In genomic region chr5:74147631-74148030, GRCm38 (mm10) we compare ENCODE assay signal across 15 mouse cellular contexts. TPM values are rescaled to one million over a fixed set of nuclear protein-coding genes. Genes with fewer than 3 reads are reported as not detected.
A peak's percentile ranks its signal among the peaks of the same experiment; 100 is the strongest.
DNase-seq lines count a peak whose midpoint lies in the region; ATAC-seq and TF ChIP-seq lines count a peak whose summit lies in the region.
"Had no signal": no experiment of that assay in that cellular context is flagged by ENCODE, and none has a peak within 500 bp of the region (broad histone marks: within the 10 kb centered on the region; RNA-seq: fewer than 3 reads in every experiment).

No protein-coding gene starts in this region.

- H3K27me3 ChIP-seq in lung, embryonic 14.5 days (ENCODE audit: insufficient read depth, low read length) = no peaks in the 10 kb centered on the region
- H3K27me3 ChIP-seq in heart, adult 2 months (ENCODE audit: control insufficient read depth, insufficient read depth, low read length) = no peaks in the 10 kb centered on the region
- H3K27me3 ChIP-seq in heart, embryonic 13.5 days (replicated peaks) = no peaks in the 10 kb centered on the region
- H3K27me3 ChIP-seq in myocyte (ENCODE audit: control insufficient read depth, insufficient read depth, insufficient read length) = no peaks in the 10 kb centered on the region
- no peaks in the 10 kb centered on the region for H3K27me3 ChIP-seq in intestine, embryonic 15.5 days (replicated peaks)
- no peaks in the 10 kb centered on the region for H3K27me3 ChIP-seq in hindbrain, embryonic 10.5 days (ENCODE audit: insufficient read depth, poor library complexity, severe bottlenecking)
- H3K27me3 ChIP-seq: embryonic facial prominence, embryonic 15.5 days; forebrain, embryonic 12.5 days; midbrain, embryonic 15.5 days had no signal

- H3K4me1 ChIP-seq in lung, embryonic 14.5 days (ENCODE audit: insufficient read depth) = peaks cover 11% of the 10 kb centered on the region
- H3K4me1 ChIP-seq in heart, adult 2 months (ENCODE audit: control insufficient read depth, insufficient read depth, low read length) = peaks cover 4% of the 10 kb centered on the region; the same call in 1 of the 2 replicates
- peaks cover 74% of the 10 kb centered on the region for H3K4me1 ChIP-seq in heart, embryonic 13.5 days
- H3K4me1 ChIP-seq in intestine, embryonic 15.5 days (replicated peaks) = 0 out of 2 replicates have a peak, but pooled peaks cover 3% of the 10 kb centered on the region
- peaks cover 9% of the 10 kb centered on the region; the same call in 1 of the 2 replicates for H3K4me1 ChIP-seq in hindbrain, embryonic 10.5 days (replicated peaks)
- H3K4me1 ChIP-seq: embryonic facial prominence, embryonic 15.5 days; forebrain, embryonic 12.5 days; midbrain, embryonic 15.5 days had no signal

- WGBS in lung, embryonic 14.5 days = 35% methylated on average over 10 of the region's 10 CpGs
- 43% methylated on average over 10 of the region's 10 CpGs for WGBS in heart, adult 2 months
- 33% methylated on average over 10 of the region's 10 CpGs for WGBS in heart, embryonic 13.5 days
- WGBS in intestine, embryonic 15.5 days = 54% methylated on average over 10 of the region's 10 CpGs
- 90% methylated on average over 10 of the region's 10 CpGs for WGBS in hindbrain, embryonic 10.5 days

- no peak for TF ChIP-seq CTCF in lung, embryonic 14.5 days (IDR thresholded peaks at IDR 0.05; ENCODE audit: low read depth)
- TF ChIP-seq CTCF in heart, adult 2 months (IDR thresholded peaks at IDR 0.05) = no peak

- no peak overlapping the region for H3ac ChIP-seq in myocyte (ENCODE audit: control insufficient read depth, insufficient read length)

- no peaks in the 10 kb centered on the region for H3K9me3 ChIP-seq in lung, embryonic 14.5 days (ENCODE audit: low read depth, low read length)
- H3K9me3 ChIP-seq in heart, embryonic 13.5 days = no peaks in the 10 kb centered on the region
- no peaks in the 10 kb centered on the region for H3K9me3 ChIP-seq in intestine, embryonic 15.5 days
- H3K9me3 ChIP-seq in hindbrain, embryonic 10.5 days = no peaks in the 10 kb centered on the region
- H3K9me3 ChIP-seq: embryonic facial prominence, embryonic 15.5 days; forebrain, embryonic 12.5 days; midbrain, embryonic 15.5 days had no signal

- H3K4me2 ChIP-seq in lung, embryonic 14.5 days = no peak overlapping the region
- H3K4me2 ChIP-seq in heart, embryonic 13.5 days = peak overlapping the region; percentile 45
- peak overlapping the region; percentile 38 for H3K4me2 ChIP-seq in myocyte (ENCODE audit: low read depth)
- no peak overlapping the region for H3K4me2 ChIP-seq in intestine, embryonic 15.5 days (replicated peaks)
- H3K4me2 ChIP-seq: embryonic facial prominence, embryonic 15.5 days; forebrain, embryonic 12.5 days; midbrain, embryonic 15.5 days had no signal

- peak; percentile 96 for TF ChIP-seq EP300 in heart, adult 2 months (IDR thresholded peaks at IDR 0.05; ENCODE audit: insufficient read depth, low read depth, low read length)

- intact Hi-C loops in heart, adult 2 months (cut with DNase I) = loop anchor here (5.0 kb wide), 1 partner anchor 50 kb away; the partner anchor contains the start of gene Rasl11b

- H3K9ac ChIP-seq in lung, embryonic 14.5 days = no peak overlapping the region
- H3K9ac ChIP-seq in heart, adult 2 months (ENCODE audit: low read depth, low read length) = 0 out of 2 replicates have a peak overlapping the region, but pooled peaks have one; percentile 32
- peak overlapping the region; percentile 75 for H3K9ac ChIP-seq in heart, embryonic 13.5 days
- no peak overlapping the region for H3K9ac ChIP-seq in intestine, embryonic 15.5 days
- H3K9ac ChIP-seq: embryonic facial prominence, embryonic 15.5 days; forebrain, embryonic 12.5 days; midbrain, embryonic 15.5 days had no signal

- H3K79me2 ChIP-seq in heart, adult 2 months (replicated peaks; ENCODE audit: control insufficient read depth, insufficient read depth, low read length) = no peaks in the 10 kb centered on the region
- no peaks in the 10 kb centered on the region for H3K79me2 ChIP-seq in myocyte (ENCODE audit: control insufficient read depth, insufficient read depth)

- ATAC-seq in lung, embryonic 14.5 days (ENCODE audit: insufficient read depth) = no peak
- ATAC-seq in heart, embryonic 13.5 days (ENCODE audit: extremely low read depth, insufficient number of reproducible peaks, low FRiP score, low TSS enrichment) = peak; percentile 58; the same call in 1 of the 2 replicates
- ATAC-seq in intestine, embryonic 15.5 days = no peak
- ATAC-seq: hindbrain, postnatal 0 days; midbrain, embryonic 15.5 days had no signal

- TF ChIP-seq POLR2A in heart, adult 2 months (IDR thresholded peaks at IDR 0.05; ENCODE audit: insufficient read depth, low read depth, low read length) = peak; percentile 61; the same call in 1 of the 2 replicates
- TF ChIP-seq POLR2A in myocyte (IDR thresholded peaks at IDR 0.05; ENCODE audit: insufficient read length, low read depth) = no peak

- no peak for DNase-seq in lung, embryonic 14.5 days
- no peak for DNase-seq in lung, postnatal 10 days
- peak; percentile 35 to 74 for DNase-seq in heart, adult 2 months
- DNase-seq in hindbrain, embryonic 10.5 days (ENCODE audit: low spot score) = no peak
- DNase-seq: cerebellum, adult 9-11 months; kidney, adult 9 months; kidney, postnatal 36 days; liver had no signal

- peak overlapping the region; percentile 46; the same call in 1 of the 2 replicates for H3K27ac ChIP-seq in lung, embryonic 14.5 days (ENCODE audit: low read depth)
- peak overlapping the region; percentile 85 for H3K27ac ChIP-seq in heart, adult 2 months
- H3K27ac ChIP-seq in heart, embryonic 13.5 days (replicated peaks) = peak overlapping the region; percentile 97
- no peak overlapping the region for H3K27ac ChIP-seq in intestine, embryonic 15.5 days
- no peak overlapping the region for H3K27ac ChIP-seq in hindbrain, embryonic 10.5 days
- H3K27ac ChIP-seq: embryonic facial prominence, embryonic 15.5 days; forebrain, embryonic 12.5 days; hindbrain, postnatal 0 days; midbrain, embryonic 15.5 days had no signal

- no peaks in the 10 kb centered on the region for H3K36me3 ChIP-seq in lung, embryonic 14.5 days (ENCODE audit: insufficient read depth)
- H3K36me3 ChIP-seq in heart, adult 2 months (ENCODE audit: control insufficient read depth, insufficient read depth, low read length) = peaks cover 3% of the 10 kb centered on the region; the same call in 1 of the 2 replicates
- no peaks in the 10 kb centered on the region for H3K36me3 ChIP-seq in heart, embryonic 13.5 days
- H3K36me3 ChIP-seq in myocyte (ENCODE audit: control insufficient read depth, insufficient read depth) = no peaks in the 10 kb centered on the region
- no peaks in the 10 kb centered on the region for H3K36me3 ChIP-seq in intestine, embryonic 15.5 days
- no peaks in the 10 kb centered on the region for H3K36me3 ChIP-seq in hindbrain, embryonic 10.5 days
- H3K36me3 ChIP-seq: embryonic facial prominence, embryonic 15.5 days; forebrain, embryonic 12.5 days; midbrain, embryonic 15.5 days had no signal

- no peak overlapping the region for H3K4me3 ChIP-seq in lung, embryonic 14.5 days (ENCODE audit: low read depth, low read length)
- no peak overlapping the region for H3K4me3 ChIP-seq in heart, adult 2 months
- no peak overlapping the region for H3K4me3 ChIP-seq in heart, embryonic 13.5 days
- no peak overlapping the region for H3K4me3 ChIP-seq in myocyte
- no peak overlapping the region for H3K4me3 ChIP-seq in intestine, embryonic 15.5 days (replicated peaks)
- H3K4me3 ChIP-seq in hindbrain, embryonic 10.5 days = no peak overlapping the region
- H3K4me3 ChIP-seq: embryonic facial prominence, embryonic 15.5 days; forebrain, embryonic 12.5 days; midbrain, embryonic 15.5 days had no signal

TF ChIP-seq in myocyte, 11 proteins besides CTCF, POLR2A, EP300 and RAD21:
- no peak for TF ChIP-seq USF1 (IDR thresholded peaks at IDR 0.05; ENCODE audit: low read depth)
- TF ChIP-seq E2F4 (IDR thresholded peaks at IDR 0.05; ENCODE audit: insufficient read depth) = no peak
- TF ChIP-seq REST (IDR thresholded peaks at IDR 0.05; ENCODE audit: insufficient read depth, insufficient read length) = no peak
- TF ChIP-seq TCF3 (IDR thresholded peaks at IDR 0.05; ENCODE audit: insufficient read length, low read depth) = no peak
- no peak for TF ChIP-seq MYOD1 (IDR thresholded peaks at IDR 0.05; ENCODE audit: control insufficient read depth in 1 of 3, insufficient read length in 2 of 3, low read depth in 2 of 3)
- no peak for TF ChIP-seq SRF (IDR thresholded peaks at IDR 0.05; ENCODE audit: control insufficient read depth, insufficient read length, low read depth)
- TF ChIP-seq CEBPB (IDR thresholded peaks at IDR 0.05; ENCODE audit: insufficient read depth, poor library complexity, severe bottlenecking) = no peak
- TF ChIP-seq TCF12 (IDR thresholded peaks at IDR 0.05; ENCODE audit: insufficient read depth, poor library complexity, severe bottlenecking) = no peak
- no peak for TF ChIP-seq POLR2AphosphoS2 (IDR thresholded peaks at IDR 0.05; ENCODE audit: insufficient read length, low read depth)
- TF ChIP-seq MAX (IDR thresholded peaks at IDR 0.05; ENCODE audit: low read depth) = no peak
- no peak for TF ChIP-seq MYOG (IDR thresholded peaks at IDR 0.05; ENCODE audit: control insufficient read depth in 1 of 3, insufficient read depth in 1 of 3, insufficient read length in 2 of 3, low read depth in 2 of 3)

RNA-seq across cellular contexts. Expression of gene Rasl11b, which starts 47.5 kb away (rescaled TPM):
- polyA plus RNA-seq in lung, embryonic 14.5 days (2014; fragmentation: Nextera tagmentation; extraction: Ambion mirVana) = 90.2 and 93.2 TPM in 2 replicates
- total RNA-seq in heart, adult 2 months (2021) = 10 to 100 TPM; 27.8 to 28.9 TPM
- polyA plus RNA-seq in heart, adult 2 months (2012; rRNA removed) = 31.3 and 44.4 TPM in 2 replicates
- polyA plus RNA-seq in heart, embryonic 13.5 days (2015; fragmentation: Nextera tagmentation; extraction: Ambion mirVana) = 79.7 and 88.1 TPM in 2 replicates
- polyA plus RNA-seq in myocyte (2012; fragmentation: generic; extraction: Trizol) = 2.4 TPM
- polyA plus RNA-seq in intestine, embryonic 15.5 days (2015; fragmentation: Nextera tagmentation; extraction: Ambion mirVana) = 34.9 and 38.3 TPM in 2 replicates
- 30.5 and 32.7 TPM in 2 replicates for polyA plus RNA-seq in hindbrain, embryonic 10.5 days (2016; fragmentation: Nextera tagmentation; extraction: Ambion mirVana)

Comparison
In these comparisons a context has a peak if more than half of its experiments do, and no peak if none do; other contexts are left out.
1. DNase-seq: peak in heart, adult 2 months (2 of 2); none in lung, embryonic 14.5 days (single experiment), lung, postnatal 10 days (single experiment) and hindbrain, embryonic 10.5 days (single experiment).
2. H3K27ac ChIP-seq: peak in lung, embryonic 14.5 days (single experiment), heart, adult 2 months (single experiment) and heart, embryonic 13.5 days (single experiment); none in intestine, embryonic 15.5 days (single experiment) and hindbrain, embryonic 10.5 days (single experiment).
3. H3K4me2 ChIP-seq: peak in heart, embryonic 13.5 days (single experiment) and myocyte (single experiment); none in lung, embryonic 14.5 days (single experiment) and intestine, embryonic 15.5 days (single experiment).
4. H3K9ac ChIP-seq: peak in heart, adult 2 months (single experiment) and heart, embryonic 13.5 days (single experiment); none in lung, embryonic 14.5 days (single experiment) and intestine, embryonic 15.5 days (single experiment).